Mouse (Mus musculus): ENCODE measurements around the gene Tjp1.

Tjp1 gene

DNA sequence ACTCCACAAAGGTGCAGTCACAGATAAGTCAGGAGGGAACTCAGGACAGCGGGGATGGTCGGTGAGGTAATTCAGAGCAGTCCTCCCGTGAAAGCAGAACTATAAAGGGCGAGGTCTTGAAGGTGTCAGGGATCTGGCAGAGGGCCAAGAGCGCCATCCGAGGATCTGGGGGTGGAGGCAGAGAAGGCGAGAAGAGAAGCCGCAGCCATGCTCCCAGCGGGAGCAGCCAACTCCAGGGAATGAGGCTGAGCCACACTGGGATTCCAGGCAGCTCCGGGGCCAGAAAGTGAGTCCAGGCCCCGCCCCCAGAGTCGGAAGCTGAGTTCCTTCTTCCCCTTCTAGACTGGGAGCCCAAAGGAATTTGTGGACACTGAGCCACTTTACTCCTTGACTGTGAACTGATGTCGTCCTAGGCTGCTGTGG lies 41.3 kb downstream of the Tjp1 start:
- DNase-seq (ENCODE audit: low read depth): no peak

DNA sequence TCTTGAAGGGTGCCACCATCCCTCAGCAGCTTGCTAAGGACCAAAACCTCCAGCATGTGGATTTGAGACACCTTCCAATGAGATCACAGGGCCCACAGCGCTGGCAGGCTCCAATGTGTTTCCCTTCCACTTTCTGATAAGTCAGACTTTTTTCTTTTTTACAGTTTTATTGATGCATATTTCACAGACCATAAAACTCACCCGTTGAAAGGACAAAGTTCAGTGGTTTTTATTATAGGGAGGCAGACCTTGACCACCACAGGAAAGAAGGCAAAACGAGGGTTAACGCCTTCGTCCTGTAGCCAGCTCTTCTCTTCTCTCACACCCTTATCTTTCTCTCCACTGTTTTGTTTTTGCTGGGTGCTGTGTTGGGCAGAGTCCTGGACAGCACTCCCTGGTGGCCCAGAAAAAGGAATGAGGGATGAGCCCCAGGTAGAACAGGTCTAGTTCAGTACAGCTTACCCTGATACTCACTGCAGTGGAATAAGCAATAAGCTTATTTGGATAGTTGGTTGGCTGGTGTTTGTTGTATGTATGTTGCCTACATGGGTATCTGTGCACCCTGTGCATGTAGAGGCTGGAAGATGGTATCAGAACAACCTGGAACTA lies 43.3 kb downstream of the Tjp1 start:
- no peak for DNase-seq (ENCODE audit: low read depth)

DNA sequence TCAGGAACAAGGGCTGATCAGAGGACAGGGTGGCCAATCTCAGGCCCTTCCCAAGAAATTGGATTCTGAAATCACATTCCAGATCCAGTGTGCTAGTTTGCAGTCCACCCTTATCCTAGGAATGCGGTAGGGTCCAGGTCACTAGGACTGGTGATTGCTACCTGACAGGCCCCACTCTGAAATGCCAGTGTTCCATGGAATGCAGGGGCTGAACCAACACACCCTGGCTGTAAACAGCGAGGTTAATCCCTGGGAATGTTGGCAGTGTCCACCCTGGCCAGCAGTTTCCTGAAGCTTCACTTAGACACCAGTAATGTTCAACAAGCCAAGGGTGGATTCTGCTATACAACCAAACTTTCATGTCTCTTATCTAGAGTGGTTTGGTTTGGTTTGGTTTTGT lies 45.4 kb downstream of the Tjp1 start:
- DNase-seq (ENCODE audit: low read depth): no peak

DNA sequence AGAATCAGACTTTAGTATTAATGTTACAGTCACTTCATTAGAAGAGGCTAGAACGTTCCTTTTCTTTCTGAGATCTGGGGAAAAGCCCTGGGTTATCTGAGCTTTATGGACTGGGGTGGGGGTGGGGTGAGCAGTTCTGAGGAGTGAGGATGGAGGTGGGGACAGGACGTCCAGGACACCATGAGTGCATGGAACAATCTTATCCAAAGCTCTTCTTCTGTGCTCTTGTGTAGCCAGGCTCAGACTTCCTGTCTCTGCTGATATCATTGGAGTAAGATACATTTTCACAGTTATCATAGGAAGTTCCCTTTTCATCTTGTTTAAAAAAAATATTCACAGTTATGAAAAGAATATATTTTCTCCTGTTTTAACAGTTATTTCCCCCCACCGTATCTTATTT lies 55.5 kb downstream of the Tjp1 start:
- no peak for DNase-seq (ENCODE audit: low read depth)

DNA sequence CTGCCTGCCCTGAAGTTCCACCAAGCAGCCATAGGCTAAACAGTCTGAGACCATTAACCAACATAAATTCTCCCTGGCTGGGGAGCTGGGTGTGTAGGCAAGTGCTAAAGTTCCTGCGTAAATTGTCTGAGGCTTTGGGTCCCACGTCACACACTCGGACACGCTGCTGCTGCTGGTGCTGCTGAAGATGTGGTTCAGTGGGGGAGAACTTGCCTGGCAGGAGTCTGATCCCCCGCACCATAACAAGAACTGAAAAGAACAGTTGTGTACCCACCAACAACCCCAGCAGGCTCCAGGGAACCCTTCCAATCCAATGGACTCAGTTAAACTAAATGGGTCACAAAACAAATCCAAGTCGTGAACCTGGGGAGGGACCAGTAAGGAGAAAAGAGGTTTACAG lies 56.2 kb downstream of the Tjp1 start:
- no peak for DNase-seq (ENCODE audit: low read depth)

DNA sequence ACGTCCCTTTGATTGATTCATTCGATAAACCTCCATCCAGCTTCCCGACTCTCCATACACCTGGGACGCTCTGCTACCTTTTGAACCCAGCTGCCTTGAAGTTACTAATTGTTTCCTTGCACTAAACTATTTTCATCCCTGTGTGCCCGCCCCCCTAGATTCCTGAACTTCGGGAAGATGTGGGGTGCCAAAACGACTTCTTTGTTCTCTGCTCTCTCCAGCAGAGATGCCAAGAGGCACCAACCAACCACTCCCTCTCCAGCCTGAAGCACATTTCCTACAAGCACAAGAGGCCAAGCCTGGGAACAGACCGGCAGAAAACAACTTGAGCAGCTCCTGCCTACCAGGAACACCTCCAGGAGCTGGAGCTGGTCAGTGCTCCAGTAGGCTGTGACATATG lies 57.4 kb downstream of the Tjp1 start:
- DNase-seq (ENCODE audit: low read depth): no peak

DNA sequence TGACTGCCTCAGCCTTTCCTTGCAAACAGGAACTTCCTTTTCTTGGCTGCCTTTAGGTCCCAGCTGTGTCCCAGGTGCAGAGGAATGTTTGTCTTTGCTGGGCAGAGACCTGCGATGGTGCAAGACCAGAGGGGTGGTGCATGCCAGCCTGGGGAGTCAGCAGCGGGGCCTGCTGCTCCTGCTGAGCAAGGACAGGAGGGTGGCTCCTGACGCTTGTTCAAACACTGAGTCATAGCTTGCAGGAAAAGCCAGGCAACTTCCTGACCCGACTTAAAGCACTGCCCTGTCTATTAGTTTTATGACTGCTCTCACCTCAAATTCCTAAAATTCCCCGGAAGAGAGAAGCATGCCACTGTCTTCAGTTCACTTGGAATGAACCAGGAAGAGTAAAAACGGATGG lies 57.9 kb downstream of the Tjp1 start:
- DNase-seq (ENCODE audit: low read depth): no peak

DNA sequence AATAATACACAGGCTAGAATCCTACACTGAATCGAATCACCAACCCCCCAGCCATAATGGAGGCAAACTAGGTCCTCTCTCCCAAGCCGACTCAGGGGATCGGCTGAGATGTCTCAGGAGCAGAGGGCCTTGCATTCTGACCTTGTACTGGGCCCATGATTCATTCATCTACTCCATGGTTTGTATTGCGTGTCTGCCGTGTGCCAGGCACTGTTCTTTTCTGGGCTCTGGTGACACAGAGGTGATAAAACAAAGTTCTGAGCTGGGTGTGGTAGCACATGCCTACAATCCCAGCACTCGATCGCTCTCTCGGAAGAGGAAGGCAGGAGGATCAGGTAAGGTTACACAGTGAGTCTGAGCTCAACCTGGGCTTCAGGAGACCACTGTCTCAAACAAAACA lies 59.4 kb downstream of the Tjp1 start:
- no peak for DNase-seq (ENCODE audit: low read depth)

DNA sequence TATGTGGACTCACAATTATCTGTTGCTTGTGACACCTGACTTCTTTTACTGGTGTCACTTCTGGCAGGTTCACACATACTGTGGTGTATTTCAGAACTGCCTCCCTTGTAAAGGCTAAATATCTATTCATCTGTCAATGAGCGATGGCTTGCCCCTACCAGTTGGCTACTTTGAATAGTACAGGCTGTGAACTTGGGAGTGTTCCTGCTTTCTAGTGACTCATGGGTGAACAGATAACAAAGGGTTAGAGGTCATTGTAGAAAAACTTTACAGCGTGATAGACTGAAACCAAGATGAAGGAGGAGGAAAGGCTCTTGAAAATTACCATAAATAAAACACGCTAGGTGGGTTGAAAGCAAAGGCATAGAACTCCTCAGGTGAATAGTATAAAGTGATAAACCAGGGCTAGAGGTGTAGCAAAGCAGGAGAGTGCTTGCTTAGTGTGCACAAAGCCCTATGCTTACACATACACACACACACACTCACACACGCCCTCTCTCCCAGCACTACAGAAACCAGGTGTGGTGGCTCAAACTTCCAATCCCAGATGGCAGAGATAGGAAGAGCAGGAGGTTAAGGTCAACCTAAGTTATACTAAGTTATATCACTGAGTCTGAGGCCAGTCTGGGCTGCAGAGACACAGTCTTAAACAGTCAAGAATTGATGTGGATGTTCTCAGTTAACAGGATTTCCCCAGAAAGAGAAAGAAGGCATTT lies 60.1 kb downstream of the Tjp1 start:
- DNase-seq (ENCODE audit: low read depth): no peak

DNA sequence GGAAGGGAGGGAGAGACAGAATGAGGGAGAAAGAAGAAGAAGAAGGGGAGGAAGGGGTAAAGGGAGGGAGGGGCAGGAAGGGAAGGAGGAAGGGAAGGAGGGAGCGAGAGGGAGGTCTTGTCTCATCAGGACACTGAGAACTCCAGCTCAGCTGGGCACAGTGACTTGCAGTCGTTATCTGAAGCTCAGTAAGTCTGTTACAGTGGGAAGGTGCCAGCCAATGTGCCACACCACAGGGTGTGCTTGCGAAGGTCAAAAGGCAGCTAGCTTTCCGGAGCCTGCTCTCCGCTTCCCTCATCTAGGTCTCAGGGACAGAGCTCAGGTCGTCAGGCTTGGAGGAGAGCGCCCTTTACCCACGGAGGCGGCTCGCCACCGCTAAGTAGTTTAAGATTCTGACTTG lies 61.4 kb downstream of the Tjp1 start:
- DNase-seq (ENCODE audit: low read depth): no peak

DNA sequence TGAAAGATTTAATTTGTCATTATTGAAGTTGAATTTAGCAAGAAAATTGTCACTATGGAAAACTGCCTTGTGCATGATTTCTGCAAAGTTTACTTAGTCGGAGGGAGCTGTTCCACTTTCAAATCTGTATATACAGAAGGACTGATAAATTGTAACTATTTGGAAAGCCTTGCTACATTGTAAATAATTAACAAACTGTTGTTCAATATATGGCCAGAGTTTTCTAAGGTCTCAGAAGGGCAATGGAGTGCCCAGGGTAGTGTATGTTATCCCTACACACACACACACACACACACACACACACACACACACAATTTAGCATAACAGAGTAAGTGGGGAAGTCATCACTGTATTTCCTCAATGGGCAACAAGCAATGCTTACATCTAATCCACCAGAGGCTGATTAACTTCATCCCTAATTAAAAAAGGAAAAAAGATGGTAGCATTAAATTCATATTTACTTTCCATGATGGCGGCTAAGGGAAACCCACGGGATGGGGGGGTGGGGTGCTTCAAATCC lies 63.0 kb downstream of the Tjp1 start:
- DNase-seq (ENCODE audit: low read depth): no peak

DNA sequence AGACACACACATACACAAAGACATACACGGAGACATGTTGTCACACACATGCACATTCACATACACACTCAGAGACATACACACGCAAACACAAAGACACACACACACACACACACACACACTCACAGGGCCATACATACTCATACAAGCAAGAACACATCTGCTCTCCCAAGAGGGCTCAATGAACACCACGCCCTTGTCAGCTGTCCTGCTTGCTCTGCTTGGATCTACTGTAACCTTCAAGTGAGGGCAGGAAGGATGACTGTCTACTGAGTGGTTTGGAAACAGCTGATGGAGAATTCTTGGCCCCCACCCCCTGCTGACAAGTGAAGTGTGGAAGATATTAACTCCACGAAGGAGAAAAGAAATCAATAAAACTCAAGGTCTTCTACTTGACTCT lies 64.1 kb downstream of the Tjp1 start:
- DNase-seq (ENCODE audit: low read depth): no peak

DNA sequence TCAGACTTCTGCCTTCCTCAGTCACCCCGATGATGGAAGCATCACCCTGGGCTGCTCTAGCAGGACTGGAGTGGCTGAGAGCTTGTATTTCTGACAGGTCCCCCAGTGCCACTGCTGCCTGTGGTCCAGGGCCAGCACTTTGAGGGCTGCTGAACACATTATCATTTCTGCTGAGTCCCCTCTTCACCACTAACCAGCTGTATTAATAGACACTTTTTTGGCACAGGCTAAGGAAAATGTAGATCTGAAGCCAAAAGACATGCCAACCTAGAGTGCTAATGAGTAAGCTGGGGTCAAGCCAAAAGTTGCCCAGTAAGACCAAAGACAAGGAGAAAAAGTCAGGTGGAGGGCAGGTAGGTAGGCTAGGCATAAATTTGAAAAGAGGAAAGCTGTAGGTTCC lies 66.2 kb downstream of the Tjp1 start:
- DNase-seq (ENCODE audit: low read depth): no peak

DNA sequence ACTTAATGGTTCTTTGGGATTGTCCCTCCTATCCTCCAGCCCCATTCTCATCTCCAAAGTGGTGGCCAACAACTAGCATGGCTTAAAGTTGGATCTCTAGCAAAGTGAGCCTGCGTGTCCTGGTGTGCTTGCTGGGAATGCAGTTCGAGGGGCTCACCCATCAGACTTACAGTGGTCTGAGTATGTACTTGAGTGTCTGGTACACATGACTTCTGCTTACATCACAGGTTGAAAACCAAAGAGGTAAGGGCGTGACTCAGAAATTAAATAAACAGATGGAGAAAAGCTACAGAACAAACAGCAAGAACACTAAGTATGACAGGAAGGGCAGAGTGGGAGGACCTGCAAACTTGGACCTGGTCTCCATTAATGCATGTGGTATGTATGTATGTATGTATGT lies 67.4 kb downstream of the Tjp1 start:
- no peak for DNase-seq (ENCODE audit: low read depth)

DNA sequence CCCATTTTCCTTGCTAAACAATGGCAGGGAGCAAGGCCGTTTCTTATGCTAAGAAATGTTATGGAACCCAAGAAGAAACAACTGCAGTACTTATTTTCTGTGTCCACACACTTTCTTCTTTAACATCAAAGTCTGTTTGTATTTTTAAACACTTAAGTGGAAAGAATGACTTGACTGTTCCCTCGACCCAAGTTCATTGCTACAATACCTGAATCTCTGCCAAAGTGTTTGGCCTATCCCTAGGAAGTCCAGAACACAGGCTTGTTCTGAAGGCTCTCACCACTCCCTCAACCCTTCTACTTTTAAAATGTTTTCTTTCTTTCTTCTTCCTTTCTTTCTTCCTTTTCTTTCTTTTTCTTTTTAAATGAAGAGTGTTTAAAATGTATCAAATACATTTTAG lies 71.5 kb downstream of the Tjp1 start:
- no peak for DNase-seq (ENCODE audit: low read depth)

DNA sequence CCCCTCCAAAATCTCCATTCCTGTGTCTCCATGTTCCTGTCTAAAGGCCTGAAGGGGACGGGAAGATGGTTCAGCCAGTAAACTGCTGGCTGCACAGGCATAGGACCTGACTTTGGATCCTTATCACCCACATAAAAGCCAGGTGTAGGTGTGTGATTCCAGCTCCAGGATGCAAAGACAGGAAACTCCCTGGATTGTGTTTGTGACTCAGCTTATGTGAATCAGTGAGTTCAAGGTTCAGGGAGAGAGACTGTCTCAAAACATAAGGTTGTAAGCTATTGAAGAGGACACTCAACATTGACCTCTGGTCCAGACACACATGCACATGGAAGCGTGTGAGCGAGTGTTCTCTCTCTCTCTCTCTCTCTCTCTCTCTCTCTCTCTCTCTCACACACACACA lies 72.4 kb downstream of the Tjp1 start:
- no peak for DNase-seq (ENCODE audit: low read depth)

DNA sequence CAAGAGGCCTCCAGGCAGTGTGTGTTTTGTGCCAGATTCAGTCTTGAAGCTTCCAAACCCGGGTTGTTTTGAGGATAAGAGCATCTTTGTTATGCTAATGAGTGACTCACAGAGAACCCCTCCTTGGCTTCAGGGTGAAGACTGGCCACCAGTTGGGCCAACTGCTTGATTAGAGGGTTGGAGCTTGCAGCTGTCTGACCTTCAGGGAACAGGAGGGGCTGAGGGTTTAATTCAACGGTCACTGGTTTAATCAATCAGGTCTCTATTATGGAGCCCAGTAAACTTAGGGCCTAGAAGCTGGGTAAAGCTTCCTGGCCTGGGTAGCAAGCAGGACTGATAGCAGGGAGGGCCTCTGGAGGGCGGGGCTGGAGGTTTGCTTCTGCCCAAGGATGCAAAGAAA lies 73.3 kb downstream of the Tjp1 start:
- DNase-seq (ENCODE audit: low read depth): no peak

DNA sequence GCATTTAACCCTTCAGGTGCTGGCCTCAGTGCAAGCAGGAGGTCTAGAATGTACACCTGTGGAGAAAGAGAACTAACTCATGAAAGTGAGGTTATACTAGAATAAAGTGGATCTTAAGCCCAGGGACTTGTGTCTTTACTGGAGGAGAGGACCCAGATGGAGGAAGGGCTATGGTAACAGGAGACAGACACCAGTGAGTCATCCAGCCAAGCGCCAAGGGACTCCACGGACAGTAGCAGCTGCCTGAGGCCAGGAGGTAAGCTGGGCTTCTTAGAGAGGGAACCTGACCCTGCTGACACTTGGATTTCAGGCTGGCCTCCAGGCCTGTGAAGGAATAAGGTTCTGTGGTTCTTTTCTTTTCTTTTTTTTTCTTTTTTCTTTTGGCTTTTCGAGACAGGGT lies 75.3 kb downstream of the Tjp1 start:
- no peak for DNase-seq (ENCODE audit: low read depth)

DNA sequence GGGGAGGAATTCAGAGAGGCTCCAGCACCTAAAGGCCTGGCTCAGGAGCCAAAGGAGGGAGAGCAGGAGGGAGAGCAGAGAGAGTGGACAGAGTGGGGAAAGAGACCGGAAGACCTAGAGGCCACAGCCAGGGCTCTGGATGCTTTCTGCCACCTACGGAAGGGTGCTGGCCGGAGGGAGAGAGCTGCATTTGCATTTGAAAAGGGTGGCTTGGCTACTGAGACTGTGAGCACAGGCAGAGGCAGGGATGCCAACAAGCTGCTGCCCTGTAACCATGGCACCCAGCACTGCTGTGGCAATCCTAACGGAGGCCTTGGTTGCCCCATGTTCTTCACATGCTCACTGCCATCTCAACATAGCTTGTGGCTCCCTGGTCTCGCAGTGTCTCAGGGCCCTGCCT lies 77.4 kb downstream of the Tjp1 start:
- no peak for DNase-seq (ENCODE audit: low read depth)

DNA sequence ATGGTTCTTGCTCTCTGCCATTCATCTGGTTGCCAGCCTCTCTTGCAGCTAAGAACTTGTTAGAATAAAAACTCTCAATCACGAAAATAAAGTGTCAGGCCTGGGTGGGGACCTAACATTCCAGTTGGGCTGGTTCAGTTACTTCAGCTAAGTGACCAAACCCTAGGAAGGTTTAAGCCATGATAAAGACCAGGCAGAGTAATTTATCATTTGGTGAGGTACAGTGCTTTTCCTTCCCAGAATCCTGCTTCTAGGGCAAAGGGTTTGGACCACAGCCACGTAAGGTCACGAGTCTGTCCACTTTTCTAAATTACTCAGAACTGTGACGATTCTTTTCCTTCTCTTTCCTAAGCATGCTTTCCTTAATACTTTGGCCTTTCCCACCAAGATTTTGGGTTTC lies 86.1 kb downstream of the Tjp1 start:
- DNase-seq (ENCODE audit: low read depth): no peak

DNA sequence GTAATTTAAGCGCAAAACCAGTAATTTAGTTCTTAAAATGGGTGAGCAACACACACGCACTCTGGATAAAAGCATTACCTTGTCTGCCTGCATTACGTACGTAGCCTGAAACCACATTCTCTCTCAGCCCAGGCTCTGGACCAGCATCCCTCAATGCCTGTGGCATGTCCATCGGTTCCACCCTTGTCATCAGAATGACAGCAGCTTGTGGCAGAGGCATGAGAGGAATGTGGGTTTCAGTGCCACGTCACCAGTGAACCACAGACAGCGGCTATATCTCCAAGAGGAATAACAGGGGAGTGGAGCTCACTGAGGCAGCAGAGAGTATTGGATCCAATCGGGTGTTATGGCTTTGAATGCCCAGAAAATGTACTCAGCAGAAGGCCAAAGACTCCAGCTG lies 88.1 kb downstream of the Tjp1 start:
- no peak for DNase-seq (ENCODE audit: low read depth)

DNA sequence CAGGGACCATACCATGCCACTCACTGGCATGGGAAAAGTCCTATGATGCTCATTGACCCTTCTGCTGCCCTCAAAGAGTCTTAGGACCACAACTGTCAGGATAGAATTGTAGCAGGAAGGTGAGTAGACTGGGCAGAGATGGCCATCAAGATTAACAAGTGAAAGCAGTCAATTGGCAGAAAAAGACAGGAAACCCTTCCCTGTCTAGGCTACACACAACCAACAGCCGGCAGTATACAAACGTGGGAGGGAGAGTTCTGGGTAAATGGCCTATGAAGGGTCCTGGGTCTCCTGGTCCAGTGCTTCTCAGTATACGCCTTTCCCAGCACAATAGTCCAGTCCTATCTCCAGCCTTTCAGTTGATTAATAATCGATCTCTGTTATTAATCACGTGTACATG lies 89.4 kb downstream of the Tjp1 start:
- no peak for DNase-seq (ENCODE audit: low read depth)

DNA sequence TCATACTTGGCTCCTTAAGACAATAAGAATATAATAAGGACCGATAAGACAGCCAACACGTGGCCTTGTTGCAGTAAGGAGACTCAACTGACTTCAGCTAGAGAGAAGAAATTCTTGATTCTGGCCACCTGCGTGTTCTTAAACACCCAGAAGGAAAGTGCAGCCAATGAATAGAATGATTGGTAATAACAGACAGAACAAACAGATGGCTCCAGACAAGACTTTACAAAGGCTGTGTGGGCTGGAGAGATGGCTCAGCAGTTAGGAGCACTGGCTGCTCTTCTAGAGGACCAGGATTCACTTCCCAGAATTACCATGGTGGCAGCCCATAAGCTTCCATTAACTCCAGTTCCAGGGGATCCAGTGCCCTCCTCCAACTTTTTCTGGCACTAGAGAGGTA lies 90.7 kb downstream of the Tjp1 start:
- DNase-seq (ENCODE audit: low read depth): no peak

DNA sequence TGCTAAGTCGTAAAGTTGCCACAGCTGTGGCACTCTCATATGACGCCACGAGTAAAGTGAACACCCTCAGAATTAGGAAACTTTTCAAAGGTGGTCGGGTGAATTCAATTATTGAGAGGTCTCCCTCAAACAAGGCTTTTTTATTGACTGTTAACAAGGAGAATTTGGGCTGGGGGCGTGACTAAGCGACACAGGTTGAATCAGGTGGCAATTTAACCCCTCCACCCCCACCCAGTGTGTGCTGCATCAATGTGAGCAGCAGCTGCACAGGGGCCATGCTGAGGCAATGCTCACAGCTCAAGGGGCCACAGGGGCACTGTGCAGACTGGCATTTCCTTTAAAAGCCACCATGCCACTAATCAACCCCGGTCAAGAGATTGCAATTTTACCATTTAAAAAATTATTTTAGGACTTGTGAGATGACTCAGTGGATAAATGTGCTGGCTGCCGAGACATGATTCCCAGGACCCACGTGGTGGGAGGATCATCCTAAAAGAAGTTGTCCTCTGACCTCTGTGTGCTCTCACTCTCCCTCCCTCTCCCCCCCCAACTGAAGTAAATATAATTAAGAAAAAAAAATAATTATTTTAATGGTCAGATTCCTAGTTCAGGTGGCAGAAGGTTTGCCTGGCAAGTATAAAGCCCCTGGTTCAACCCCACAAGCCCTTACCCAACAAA lies 96.4 kb downstream of the Tjp1 start:
- DNase-seq (ENCODE audit: low read depth): no peak

All from c-Kit-positive CD71-negative TER-119-negative erythroid progenitor cells, embryonic 14.5 days (primary cell).